Mouse (Mus musculus) bone marrow macrophage, adult 2 months (primary cell): ENCODE results near the gene Lrrc29.

Experiments used
- CTCF ChIP-seq: IDR thresholded peaks from 2 replicates; pipeline ENCODE4 v1.5.1; 2012; ENCODE audit warnings: low read depth, mild to moderate bottlenecking, low read length, moderate library complexity
- POLR2A ChIP-seq: IDR thresholded peaks from 2 replicates; pipeline ENCODE4 v1.6.1; 2012; ENCODE audit warnings: mild to moderate bottlenecking, low read depth, low read length, borderline replicate concordance

- no peak for TF ChIP-seq CTCF
- no peak for TF ChIP-seq POLR2A
Measured at GRCm38 (mm10) chr8:105330325-105330724, 4.2 kb upstream of the Lrrc29 start.
